In genomic region chr8:91198036-91198435, GRCm38 (mm10) we compare ENCODE assay signal across 20 mouse cellular contexts. TPM values are rescaled to one million over a fixed set of nuclear protein-coding genes. Genes with fewer than 3 reads are reported as not detected.
A peak's percentile ranks its signal among the peaks of the same experiment; 100 is the strongest.
DNase-seq lines count a peak whose midpoint lies in the region; ATAC-seq lines count a peak whose summit lies in the region.
"Had no signal": no experiment of that assay in that cellular context is flagged by ENCODE, and none has a peak within 500 bp of the region (broad histone marks: within the 10 kb centered on the region; RNA-seq: fewer than 3 reads in every experiment).

No protein-coding gene starts in this region.

- 0 out of 2 replicates have a peak overlapping the region, but pooled peaks have one; percentile 1 for H3K27ac ChIP-seq in lung, embryonic 15.5 days
- no peak overlapping the region for H3K27ac ChIP-seq in midbrain, embryonic 11.5 days (ENCODE audit: low read depth, low read length)
- no peak overlapping the region for H3K27ac ChIP-seq in midbrain, embryonic 16.5 days (ENCODE audit: low read length)
- H3K27ac ChIP-seq: forebrain, embryonic 15.5 days; heart, adult 2 months; heart, embryonic 15.5 days; hindbrain, embryonic 10.5 days; hindbrain, embryonic 14.5 days had no signal

- no peak overlapping the region for H3K4me2 ChIP-seq in lung, embryonic 15.5 days
- H3K4me2 ChIP-seq in midbrain, embryonic 11.5 days: no peak overlapping the region
- no peak overlapping the region for H3K4me2 ChIP-seq in midbrain, embryonic 16.5 days (ENCODE audit: low read length)
- H3K4me2 ChIP-seq: forebrain, embryonic 15.5 days; heart, embryonic 11.5 days; heart, embryonic 15.5 days; hindbrain, embryonic 14.5 days had no signal

- no peaks in the 10 kb centered on the region for H3K27me3 ChIP-seq in lung, embryonic 15.5 days
- H3K27me3 ChIP-seq in midbrain, embryonic 11.5 days (ENCODE audit: control insufficient read depth, insufficient read depth, low read length): no peaks in the 10 kb centered on the region
- H3K27me3 ChIP-seq in midbrain, embryonic 16.5 days (ENCODE audit: control insufficient read depth, insufficient read depth, low read depth, low read length): no peaks in the 10 kb centered on the region

- H3K9ac ChIP-seq in lung, embryonic 15.5 days: no peak overlapping the region
- no peak overlapping the region for H3K9ac ChIP-seq in midbrain, embryonic 11.5 days (ENCODE audit: low read length)
- no peak overlapping the region for H3K9ac ChIP-seq in midbrain, embryonic 16.5 days (ENCODE audit: low read depth, low read length)
- H3K9ac ChIP-seq: forebrain, embryonic 15.5 days; heart, embryonic 15.5 days; hindbrain, embryonic 14.5 days had no signal

- no peaks in the 10 kb centered on the region for H3K9me3 ChIP-seq in lung, embryonic 15.5 days
- no peaks in the 10 kb centered on the region for H3K9me3 ChIP-seq in midbrain, embryonic 11.5 days (ENCODE audit: control insufficient read depth, low read length)
- no peaks in the 10 kb centered on the region for H3K9me3 ChIP-seq in midbrain, embryonic 16.5 days (replicated peaks; ENCODE audit: control insufficient read depth, low read length, poor library complexity, severe bottlenecking)
- H3K9me3 ChIP-seq: forebrain, embryonic 15.5 days; heart, embryonic 15.5 days; hindbrain, embryonic 10.5 days had no signal

- intact Hi-C loops in heart, postnatal 10 days (cut with DNase I): no loop called here
- intact Hi-C loops in gastrocnemius, postnatal 14 days (cut with DNase I; ENCODE audit: low total_unique reads): no loop called here

- 31% methylated on average over 3 of the region's 3 CpGs for WGBS in lung, embryonic 15.5 days
- 79% methylated on average over 3 of the region's 3 CpGs for WGBS in midbrain, embryonic 11.5 days
- WGBS in midbrain, embryonic 16.5 days: 66% methylated on average over 3 of the region's 3 CpGs

- DNase-seq in heart, adult 11 months: peak; percentile 78
- no peak for DNase-seq in heart, postnatal 10 days
- no peak for DNase-seq in lung, postnatal 36 days
- peak; percentile 84 for DNase-seq in midbrain, embryonic 11.5 days (ENCODE audit: low spot score, missing footprints)
- peak; percentile 14 to 33 for DNase-seq in lung, postnatal 4 days
- no peak for DNase-seq in gastrocnemius, postnatal 14 days
- DNase-seq: adrenal gland, adult 2 months; adrenal gland, postnatal 25 days; cerebellum, adult 18-20 months; cerebellum, adult 9-11 months; cerebellum, postnatal 36 days had no signal

- H3K36me3 ChIP-seq in lung, embryonic 15.5 days: no peaks in the 10 kb centered on the region
- H3K36me3 ChIP-seq in midbrain, embryonic 11.5 days (ENCODE audit: control insufficient read depth, insufficient read depth, low read length): no peaks in the 10 kb centered on the region
- H3K36me3 ChIP-seq in midbrain, embryonic 16.5 days (ENCODE audit: control insufficient read depth, insufficient read depth, low read length): no peaks in the 10 kb centered on the region
- H3K36me3 ChIP-seq: forebrain, embryonic 15.5 days; heart, embryonic 15.5 days; hindbrain, embryonic 10.5 days had no signal

- H3K4me3 ChIP-seq in lung, embryonic 15.5 days: no peak overlapping the region
- no peak overlapping the region for H3K4me3 ChIP-seq in midbrain, embryonic 11.5 days (ENCODE audit: low read depth, low read length)
- H3K4me3 ChIP-seq in midbrain, embryonic 16.5 days (ENCODE audit: low read depth, low read length): no peak overlapping the region
- H3K4me3 ChIP-seq: forebrain, embryonic 15.5 days; heart, adult 2 months; heart, embryonic 15.5 days; hindbrain, embryonic 10.5 days had no signal

- ATAC-seq in lung, embryonic 15.5 days (ENCODE audit: borderline replicate concordance, extremely low read depth, low FRiP score, low TSS enrichment): no peak
- ATAC-seq in midbrain, embryonic 11.5 days (ENCODE audit: low FRiP score): no peak
- ATAC-seq in midbrain, embryonic 16.5 days: no peak
- ATAC-seq: forebrain, embryonic 15.5 days; Patski had no signal

- peaks cover 10% of the 10 kb centered on the region; the same call in 1 of the 2 replicates for H3K4me1 ChIP-seq in lung, embryonic 15.5 days
- H3K4me1 ChIP-seq in midbrain, embryonic 11.5 days (ENCODE audit: control insufficient read depth, insufficient read depth, low read length): no peaks in the 10 kb centered on the region
- no peaks in the 10 kb centered on the region for H3K4me1 ChIP-seq in midbrain, embryonic 16.5 days (ENCODE audit: control insufficient read depth, insufficient read depth, low read length)
- H3K4me1 ChIP-seq: forebrain, embryonic 15.5 days; hindbrain, embryonic 10.5 days had no signal

RNA-seq across cellular contexts. Expression of gene Aktip, which starts 1.7 kb away (rescaled TPM):
- total RNA-seq in heart, postnatal 10 days (2021): 10 to 100 TPM; 36.1 to 40.3 TPM
- 63.2 and 64.7 TPM in 2 replicates for polyA plus RNA-seq in lung, embryonic 15.5 days (2015; fragmentation: Nextera tagmentation; extraction: Ambion mirVana)
- polyA plus RNA-seq in midbrain, embryonic 11.5 days (2014; fragmentation: Nextera tagmentation; extraction: Ambion mirVana): 94.6 and 96.4 TPM in 2 replicates
- 141 TPM in 2 replicates for polyA plus RNA-seq in midbrain, embryonic 16.5 days (2015; fragmentation: Nextera tagmentation; extraction: Ambion mirVana)
- 10 to 100 TPM; 31.7 to 34.2 TPM for total RNA-seq in gastrocnemius, postnatal 14 days (2021)

Comparison
In these comparisons a context has a peak if more than half of its experiments do, and no peak if none do; other contexts are left out.
1. DNase-seq: peak in heart, adult 11 months (single experiment), midbrain, embryonic 11.5 days (single experiment) and lung, postnatal 4 days (2 of 2); none in heart, postnatal 10 days (0 of 2), lung, postnatal 36 days (single experiment) and gastrocnemius, postnatal 14 days (single experiment).